Comparison of ENCODE assay signal across 11 mouse cellular contexts in genomic region chr3:130607924-130608323, GRCm38 (mm10). TPM values are rescaled to one million over a fixed set of nuclear protein-coding genes. Genes with fewer than 3 reads are reported as not detected.
DNase-seq lines count a peak whose midpoint lies in the region; ATAC-seq and TF ChIP-seq lines count a peak whose summit lies in the region.
"Had no signal": no experiment of that assay in that cellular context is flagged by ENCODE, and none has a peak within 500 bp of the region (broad histone marks: within the 10 kb centered on the region; RNA-seq: fewer than 3 reads in every experiment).

No protein-coding gene starts in this region.

- TF ChIP-seq EP300 in lung, postnatal 0 days (IDR thresholded peaks at IDR 0.05), result no peak

- no peak overlapping the region for H3K4me2 ChIP-seq in lung, postnatal 0 days (replicated peaks; ENCODE audit: low read depth, low read length)
- H3K4me2 ChIP-seq: limb, embryonic 12.5 days; neural tube, embryonic 15.5 days had no signal

- H3K4me3 ChIP-seq in lung, postnatal 0 days (ENCODE audit: low read depth, low read length), result no peak overlapping the region
- H3K4me3 ChIP-seq: limb, embryonic 12.5 days; neural tube, embryonic 15.5 days had no signal

- intact Hi-C loops in left cerebral cortex, postnatal 14 days (cut with DNase I), result loop anchor here (5.0 kb wide), 1 partner anchor 84 kb away; no protein-coding TSS in a partner anchor
- intact Hi-C loops in left cerebral cortex, postnatal 10 days (cut with DNase I), result loop anchor here (5.0 kb wide), 1 partner anchor 84 kb away; no protein-coding TSS in a partner anchor

- ATAC-seq in common myeloid progenitor, adult 5-6 weeks (replicated peaks; ENCODE audit: low read depth, poor library complexity, severe bottlenecking), result 0 out of 2 replicates have a peak, but pooled peaks have one; percentile 25
- ATAC-seq in lung, postnatal 0 days, result 0 out of 2 replicates have a peak, but pooled peaks have one; percentile 23

- peak; percentile 69 for TF ChIP-seq CTCF in lung, postnatal 0 days (IDR thresholded peaks at IDR 0.05)

- peak; percentile 29 to 34 for DNase-seq in cerebellum, postnatal 10 days
- no peak for DNase-seq in cerebellum, adult 9-11 months
- DNase-seq in left cerebral cortex, postnatal 14 days (ENCODE audit: low spot score in 2 of 2), result peak; percentile 23 to 37
- DNase-seq in left cerebral cortex, postnatal 10 days (ENCODE audit: extremely low spot score in 1 of 2, low spot score in 2 of 2), result no peak
- DNase-seq in lung, postnatal 0 days (ENCODE audit: low spot score), result peak; percentile 62
- no peak for DNase-seq in thymus, adult 18-20 months
- no peak for DNase-seq in cerebellum, postnatal 36 days

- WGBS in lung, postnatal 0 days, result 65% methylated on average over 2 of the region's 2 CpGs

- H3K27me3 ChIP-seq in lung, postnatal 0 days (replicated peaks; ENCODE audit: insufficient read depth, low read length), result no peaks in the 10 kb centered on the region
- H3K27me3 ChIP-seq: limb, embryonic 12.5 days; neural tube, embryonic 15.5 days had no signal

- no peaks in the 10 kb centered on the region for H3K4me1 ChIP-seq in lung, postnatal 0 days (ENCODE audit: insufficient read depth, low read depth, low read length)
- H3K4me1 ChIP-seq: limb, embryonic 12.5 days; neural tube, embryonic 15.5 days had no signal

- H3K36me3 ChIP-seq in lung, postnatal 0 days (ENCODE audit: insufficient read depth, low read length), result no peaks in the 10 kb centered on the region
- H3K36me3 ChIP-seq: limb, embryonic 12.5 days; neural tube, embryonic 15.5 days had no signal

- no peak overlapping the region for H3K9ac ChIP-seq in lung, postnatal 0 days (replicated peaks; ENCODE audit: low read depth)
- H3K9ac ChIP-seq: limb, embryonic 12.5 days; neural tube, embryonic 15.5 days had no signal

- no peaks in the 10 kb centered on the region for H3K9me3 ChIP-seq in lung, postnatal 0 days (ENCODE audit: low read length)
- H3K9me3 ChIP-seq: limb, embryonic 12.5 days; neural tube, embryonic 15.5 days had no signal

- H3K27ac ChIP-seq in lung, postnatal 0 days (ENCODE audit: low read length), result no peak overlapping the region
- H3K27ac ChIP-seq: limb, embryonic 12.5 days; neural tube, embryonic 15.5 days had no signal

RNA-seq across cellular contexts. Expression of gene Etnppl, which starts 9.3 kb away (rescaled TPM):
- 1 to 10 TPM in 1 of 2 experiments, under 1 TPM in 1; 0.87 to 1.0 TPM for total RNA-seq in left cerebral cortex, postnatal 14 days (2021)
- total RNA-seq in left cerebral cortex, postnatal 10 days (2021), result under 1 TPM in 1 of 2 experiments, not detected in 1; 0.28 TPM
- total RNA-seq in common myeloid progenitor, adult 5-6 weeks (2017), result not detected in 2 replicates
- polyA plus RNA-seq in lung, postnatal 0 days (2015; fragmentation: Nextera tagmentation; extraction: Ambion mirVana), result not detected in 2 replicates
- total RNA-seq: granulocyte monocyte progenitor cell, adult 5-6 weeks had no signal

Comparison
In these comparisons a context has a peak if more than half of its experiments do, and no peak if none do; other contexts are left out.
1. DNase-seq: peak in cerebellum, postnatal 10 days (2 of 2), left cerebral cortex, postnatal 14 days (2 of 2) and lung, postnatal 0 days (single experiment); none in cerebellum, adult 9-11 months (single experiment), left cerebral cortex, postnatal 10 days (0 of 2), thymus, adult 18-20 months (0 of 2) and cerebellum, postnatal 36 days (0 of 2).